Mouse (Mus musculus): Measurements from ENCODE around the gene Cdc42ep3.

The Cdc42ep3 gene

DNA sequence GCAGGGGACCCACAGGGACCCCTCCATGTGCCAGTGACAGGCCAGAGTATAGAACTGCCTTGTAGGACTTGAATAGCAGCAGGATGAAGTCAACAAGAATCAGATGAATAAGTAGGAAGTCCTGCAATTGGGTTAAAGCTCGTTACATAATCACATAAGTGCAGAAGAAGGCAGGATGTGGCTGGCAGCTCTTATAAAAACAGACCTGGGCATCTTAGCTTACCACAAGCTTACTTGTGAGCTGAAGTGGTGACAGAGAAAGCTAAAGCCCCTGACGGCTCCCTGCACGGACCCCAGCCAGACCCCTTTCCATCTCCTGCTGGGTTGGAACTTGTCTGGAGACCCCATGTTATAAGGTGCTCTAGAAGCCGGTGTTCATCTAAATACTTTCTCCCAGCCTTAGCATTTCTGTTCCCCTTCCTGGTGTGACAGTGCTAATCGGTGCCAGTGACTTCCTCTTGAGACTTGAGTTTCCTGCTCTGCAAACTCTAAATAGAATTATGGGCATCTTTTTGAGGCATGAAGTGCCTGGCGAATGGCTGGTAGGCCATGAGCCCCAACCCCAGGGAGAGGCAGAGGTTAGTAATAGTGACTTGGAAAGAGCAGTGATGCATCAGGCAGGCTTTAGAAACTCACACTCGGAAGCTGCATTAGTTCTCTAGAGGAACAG, 6.8 kb downstream of the Cdc42ep3 start:
- in situ Hi-C loops (cut with MboI; ENCODE audit: unreplicated experiment in 2 of 2): no loop called here

DNA sequence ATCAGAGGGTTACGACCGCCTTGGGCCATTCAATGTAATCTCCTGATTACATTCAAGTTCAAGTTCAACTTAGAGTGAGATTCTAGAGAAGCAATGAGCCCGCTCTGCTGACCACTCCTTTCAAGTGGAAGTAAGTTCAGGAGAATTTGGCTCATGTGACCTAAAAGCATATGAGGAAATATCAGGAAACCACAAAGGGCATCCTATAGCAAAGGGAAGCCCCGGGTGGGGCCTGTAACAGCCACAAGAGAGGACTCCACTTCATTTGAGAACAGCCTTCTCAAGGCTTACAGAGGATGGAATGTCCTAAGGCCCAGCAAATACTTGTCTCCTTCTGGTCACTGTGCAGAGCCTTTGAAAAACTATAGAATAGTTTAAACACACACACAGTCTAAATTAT, 7.6 kb downstream of the Cdc42ep3 start:
- in situ Hi-C loops (cut with MboI; ENCODE audit: unreplicated experiment in 2 of 2): no loop called here

DNA sequence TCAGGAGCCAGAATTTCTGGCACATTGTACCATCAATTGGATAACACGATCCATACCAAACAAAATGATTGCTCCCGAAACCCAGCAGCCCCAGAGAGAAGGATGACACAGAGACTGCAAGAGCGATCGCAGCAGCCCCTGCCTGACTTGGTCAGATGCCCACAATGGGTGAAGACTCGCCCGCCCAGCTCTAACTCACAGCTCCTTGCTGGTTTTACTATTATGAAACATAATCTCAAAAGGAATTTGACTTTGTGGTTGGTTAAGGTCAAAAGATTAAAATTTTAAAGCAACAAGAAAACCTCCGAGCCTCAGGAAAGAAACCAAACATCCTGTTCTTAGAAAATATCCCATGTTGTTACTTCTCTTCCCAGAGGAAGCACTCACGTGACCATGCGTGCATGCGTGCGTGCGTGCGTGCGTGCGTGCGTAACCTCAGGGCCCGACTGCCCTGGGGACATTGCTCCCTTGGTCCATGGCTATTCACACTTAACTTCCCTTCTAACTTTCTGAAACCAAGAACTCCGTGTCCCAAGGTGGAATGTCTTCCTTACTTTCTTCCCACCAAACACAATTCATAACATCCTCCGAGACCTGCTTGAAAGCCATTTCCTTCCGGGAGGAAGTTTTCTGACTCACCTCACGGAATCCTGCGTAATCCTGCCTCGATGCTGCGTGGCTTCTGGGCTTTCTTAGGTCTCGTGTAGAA, 9.7 kb downstream of the Cdc42ep3 start:
- in situ Hi-C loops (cut with MboI; ENCODE audit: unreplicated experiment in 2 of 2): no loop called here

DNA sequence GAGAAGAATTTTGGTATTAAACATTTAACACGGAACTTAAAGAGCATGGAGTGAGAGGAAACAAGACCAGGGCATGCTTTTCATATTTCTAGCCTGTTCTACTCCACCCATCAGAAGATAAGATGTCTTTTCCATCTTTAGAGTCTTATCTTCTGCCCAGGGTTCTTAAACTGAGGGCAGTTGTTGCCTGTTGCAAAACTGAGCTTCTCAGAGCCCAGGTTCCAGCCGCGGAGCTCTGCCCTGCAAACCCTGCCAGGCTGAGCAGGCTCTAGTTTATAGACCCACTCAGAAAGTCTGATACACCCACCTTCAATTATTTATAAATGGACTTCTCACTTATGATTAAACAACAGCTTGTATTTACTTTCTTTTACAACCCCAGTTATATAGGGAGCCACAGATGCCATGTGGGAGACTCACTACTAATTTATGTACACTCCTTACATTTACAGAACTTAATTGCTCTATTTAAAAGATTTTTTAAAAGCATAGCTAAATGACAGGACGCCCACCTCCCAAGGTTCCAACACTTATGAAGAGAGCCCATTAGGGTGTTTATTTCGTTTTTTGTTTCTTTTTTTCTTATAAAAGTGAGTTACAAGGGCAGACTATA, 11.5 kb downstream of the Cdc42ep3 start:
- in situ Hi-C loops (cut with MboI; ENCODE audit: unreplicated experiment in 2 of 2): no loop called here

DNA sequence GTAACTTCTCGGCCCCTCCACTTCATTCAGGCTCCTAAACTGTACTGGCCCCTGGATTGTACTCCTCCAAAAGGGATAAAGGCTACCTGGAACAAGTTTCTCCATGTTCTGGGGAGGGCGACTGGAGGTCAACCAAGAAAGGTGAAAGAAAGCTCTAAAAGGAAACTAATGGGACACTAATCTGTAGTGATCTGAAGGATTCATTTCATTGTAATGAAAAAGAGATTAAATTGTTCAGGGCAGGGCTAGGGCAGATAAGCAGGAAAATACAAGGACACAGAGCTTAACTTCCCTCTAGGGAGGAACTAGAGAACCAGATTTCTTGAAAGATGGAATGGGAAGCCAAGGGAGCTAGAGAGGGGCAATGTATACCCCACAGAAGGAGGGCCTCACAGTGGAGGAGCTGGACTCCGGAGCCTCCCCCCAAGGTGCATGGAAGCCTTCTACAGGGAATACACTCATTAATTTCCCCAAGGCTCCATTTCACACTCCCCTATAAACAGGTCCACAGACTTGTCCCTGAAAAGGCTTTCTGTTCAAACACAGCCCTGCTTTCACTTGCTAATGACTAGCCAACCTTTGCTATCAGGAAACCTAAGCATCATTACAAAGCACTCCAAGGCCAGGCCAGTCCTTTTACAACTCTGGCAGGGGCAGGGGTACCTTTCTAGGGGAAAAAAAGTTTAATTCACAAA, 12.1 kb downstream of the Cdc42ep3 start:
- in situ Hi-C loops (cut with MboI; ENCODE audit: unreplicated experiment in 2 of 2): no loop called here

DNA sequence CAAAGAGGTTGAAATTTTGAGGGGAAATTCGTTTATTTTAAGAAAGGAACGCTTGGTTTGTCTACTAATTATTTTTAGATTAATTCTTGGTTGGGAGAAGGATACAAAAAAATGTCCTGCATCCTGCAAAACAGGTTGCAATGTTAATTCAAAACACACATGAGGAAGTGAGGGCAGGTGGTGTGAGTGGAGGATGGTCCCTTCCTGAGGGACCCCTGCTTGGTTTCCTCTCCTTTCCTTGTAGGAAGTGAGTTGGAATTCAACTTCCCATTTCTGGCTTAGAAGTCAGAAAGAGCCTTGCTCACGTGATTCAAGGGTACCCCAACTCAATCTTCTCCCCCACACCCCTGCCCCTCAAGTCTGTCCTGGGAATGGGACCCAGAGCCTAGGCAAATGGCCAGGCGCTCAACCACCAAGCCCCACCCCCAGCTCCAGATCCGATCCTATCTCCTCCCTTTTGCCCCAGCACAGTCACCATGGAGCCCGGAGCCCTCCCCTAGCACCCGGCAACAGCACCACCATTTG, 12.9 kb downstream of the Cdc42ep3 start:
- in situ Hi-C loops (cut with MboI; ENCODE audit: unreplicated experiment in 2 of 2): no loop called here

DNA sequence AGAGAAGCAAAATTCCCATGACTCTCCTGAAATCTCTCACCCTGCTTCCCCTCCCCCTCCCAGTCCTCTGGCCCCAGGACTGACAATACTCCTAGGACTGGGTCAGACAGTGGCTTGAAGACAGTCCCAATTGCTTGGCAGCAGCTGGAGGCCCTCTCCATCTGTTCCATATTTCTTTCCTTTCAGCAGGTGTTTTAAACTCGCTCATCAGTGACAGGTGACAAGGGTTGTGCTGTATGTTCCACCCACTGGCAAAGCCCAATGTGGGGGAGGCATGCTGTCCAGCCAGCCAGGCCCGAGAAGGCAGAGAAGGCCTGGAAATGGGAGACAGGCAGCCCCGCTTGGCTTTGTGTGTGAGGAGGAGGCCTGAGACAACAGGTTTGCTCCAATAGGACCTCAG, 17.4 kb downstream of the Cdc42ep3 start:
- in situ Hi-C loops (cut with MboI; ENCODE audit: unreplicated experiment in 2 of 2): no loop called here

DNA sequence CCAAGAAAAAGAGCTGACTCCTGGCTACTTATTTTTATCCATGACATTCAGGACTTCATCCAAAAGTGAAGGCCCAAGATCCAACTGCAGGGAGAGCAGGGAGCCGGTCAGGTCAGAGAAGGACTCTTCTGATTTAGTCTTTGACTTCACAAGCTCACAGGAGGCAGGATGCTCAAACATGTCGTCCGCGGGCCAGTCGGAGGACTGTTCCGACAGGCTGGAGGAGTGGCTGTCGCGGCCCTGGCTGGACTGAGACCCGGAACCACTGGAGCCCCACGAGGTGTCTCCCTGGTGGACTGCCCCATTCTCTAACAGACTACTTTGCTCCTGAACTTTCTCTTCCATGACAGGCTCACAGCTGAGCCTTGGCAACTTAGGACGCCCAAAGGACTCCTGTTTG, 20.2 kb downstream of the Cdc42ep3 start:
- in situ Hi-C loops (cut with MboI; ENCODE audit: unreplicated experiment in 2 of 2): no loop called here

DNA sequence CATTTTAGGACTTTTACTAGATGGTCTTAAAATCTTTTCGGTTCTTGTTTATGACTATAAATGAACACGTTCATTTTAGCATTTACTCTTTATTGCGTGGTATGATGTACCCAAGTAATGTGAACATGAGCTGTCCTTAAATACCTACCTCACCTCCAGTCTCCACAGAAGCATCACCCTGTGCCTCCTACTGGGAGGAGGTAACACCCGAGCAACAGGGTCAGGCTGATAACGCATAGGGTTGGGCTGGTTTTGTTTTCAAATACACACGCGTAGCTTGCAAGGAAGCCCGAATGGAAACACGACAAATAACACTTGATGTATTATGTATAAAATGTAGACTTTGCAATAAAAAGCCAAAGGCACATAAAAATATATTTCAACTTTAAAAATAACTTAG, 21.2 kb downstream of the Cdc42ep3 start:
- in situ Hi-C loops (cut with MboI; ENCODE audit: unreplicated experiment in 2 of 2): no loop called here

DNA sequence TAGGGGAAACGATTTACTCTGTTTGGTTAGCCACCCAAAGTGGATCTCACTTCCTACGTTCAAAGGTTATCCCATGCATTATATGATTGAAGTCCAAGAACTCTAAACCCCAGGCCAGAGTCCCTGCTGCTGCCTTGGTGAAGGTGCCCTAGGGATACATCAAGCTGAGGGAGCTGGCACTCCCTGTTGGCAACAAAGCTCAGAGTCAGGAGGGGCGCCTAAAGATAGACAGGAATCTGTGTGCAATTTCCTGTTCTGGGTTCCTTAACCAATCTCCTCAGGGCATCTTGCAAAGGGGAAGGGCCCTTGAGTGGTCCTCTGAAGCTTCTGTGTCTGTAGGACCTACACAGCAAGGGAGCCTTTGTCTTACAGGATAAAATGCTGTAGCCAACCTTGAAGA, 22.0 kb downstream of the Cdc42ep3 start:
- in situ Hi-C loops (cut with MboI; ENCODE audit: unreplicated experiment in 2 of 2): no loop called here

DNA sequence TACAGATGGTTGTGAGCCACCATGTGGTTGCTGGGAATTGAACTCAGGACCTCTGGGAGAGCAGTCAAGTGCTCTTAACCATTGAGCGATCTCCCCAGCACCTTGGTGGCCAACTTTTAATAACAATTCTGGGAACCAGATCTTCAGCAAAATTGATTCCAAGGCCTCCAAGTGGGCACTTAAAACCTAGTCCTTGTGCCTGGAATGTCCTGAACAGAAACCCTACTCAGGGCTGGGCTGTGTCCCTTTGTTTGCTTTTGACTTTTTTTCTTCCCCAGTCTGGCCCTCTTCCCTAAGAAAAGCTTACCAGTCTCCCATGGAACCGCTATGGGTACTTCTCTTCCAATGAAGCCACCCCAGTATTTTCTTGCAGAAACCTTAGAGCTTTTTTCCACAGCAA, 24.5 kb downstream of the Cdc42ep3 start:
- in situ Hi-C loops (cut with MboI; ENCODE audit: unreplicated experiment in 2 of 2): no loop called here

DNA sequence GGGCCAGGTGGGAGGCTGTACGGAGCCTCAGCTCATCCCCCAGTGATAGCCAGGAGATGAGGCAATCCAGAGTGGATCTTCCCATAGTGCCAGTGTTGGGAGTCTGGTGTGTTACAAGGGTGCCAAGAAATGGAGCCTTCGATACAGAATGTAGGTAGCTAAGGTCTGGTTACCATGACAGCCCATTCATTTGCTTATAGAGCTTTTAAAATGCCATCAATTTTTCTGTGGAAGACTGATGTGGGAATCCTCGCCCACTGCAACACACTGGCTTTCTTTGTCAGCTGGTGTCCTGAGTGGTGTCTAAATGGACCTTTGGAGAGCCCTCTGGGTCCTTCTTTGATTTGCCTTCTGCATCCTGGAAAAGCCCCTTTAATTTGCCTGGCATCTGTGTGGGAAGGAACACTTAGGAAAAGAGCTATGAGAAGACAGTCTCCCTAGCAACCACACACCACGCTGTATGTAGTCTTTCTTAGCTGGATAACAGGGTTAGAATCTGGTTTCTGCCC, 28.0 kb downstream of the Cdc42ep3 start:
- in situ Hi-C loops (cut with MboI; ENCODE audit: unreplicated experiment in 2 of 2): no loop called here

DNA sequence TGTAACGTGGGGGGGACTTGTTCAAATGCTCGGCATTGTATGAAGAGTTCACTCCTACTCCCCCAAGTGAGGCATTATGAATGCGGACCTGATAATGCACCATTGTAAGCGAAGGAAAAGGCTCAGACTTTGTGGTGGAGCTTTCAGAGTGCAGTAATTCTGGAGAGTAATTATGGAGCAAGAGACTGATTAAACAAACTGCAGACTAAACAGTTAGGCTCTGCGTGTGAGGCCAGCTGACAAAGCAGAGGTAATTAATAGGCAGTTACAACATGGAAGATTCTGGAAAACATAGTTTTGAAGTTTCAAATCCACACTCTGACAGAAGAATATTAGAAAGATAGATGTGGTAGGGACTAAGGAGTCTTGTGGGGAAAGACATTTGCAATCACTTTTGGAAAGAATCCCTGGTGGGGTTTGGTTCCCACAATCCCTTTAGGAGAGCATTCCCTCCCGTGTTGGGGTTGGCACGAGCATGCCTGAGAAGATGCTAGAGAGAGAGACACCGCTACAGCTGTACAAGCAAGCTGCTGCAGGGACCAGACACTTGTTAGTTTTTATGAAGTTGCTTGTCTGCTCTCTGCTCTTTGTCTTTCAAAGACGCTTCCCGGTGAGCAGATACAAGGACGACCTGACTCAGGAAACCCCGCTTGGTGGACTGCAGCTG, 37.7 kb downstream of the Cdc42ep3 start:
- in situ Hi-C loops (cut with MboI; ENCODE audit: unreplicated experiment in 2 of 2): no loop called here

DNA sequence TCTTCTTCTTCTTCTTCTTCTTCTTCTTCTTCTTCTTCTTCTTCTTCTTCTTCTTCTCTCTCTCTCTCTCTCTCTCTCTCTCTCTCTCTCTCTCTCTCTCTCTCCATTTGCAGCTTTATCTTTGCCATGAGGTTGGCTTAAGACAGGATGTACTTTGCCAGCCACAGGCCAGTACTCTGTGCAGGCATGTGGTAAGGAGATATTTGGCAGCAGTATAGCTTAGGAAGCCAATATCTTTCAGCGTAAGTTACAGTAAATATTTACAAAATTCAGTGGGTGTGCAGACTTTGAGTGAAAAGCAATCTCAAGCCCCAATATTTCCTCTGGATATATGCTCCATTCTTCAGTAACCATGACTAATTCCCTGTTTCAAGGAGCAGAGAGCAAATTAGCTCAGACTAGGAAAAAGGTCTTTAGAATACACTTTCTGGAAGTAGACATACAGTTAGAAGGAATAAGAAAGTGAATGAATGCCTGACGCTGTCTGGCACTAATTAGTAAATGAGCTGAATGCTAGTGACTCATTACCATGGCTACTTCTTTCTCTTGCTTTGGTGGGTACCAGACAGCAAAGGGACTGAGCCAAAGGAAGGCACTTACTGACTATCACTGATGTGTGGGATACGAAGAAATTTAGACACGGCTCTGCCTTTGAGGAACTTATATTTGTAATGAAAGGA, 39.3 kb downstream of the Cdc42ep3 start:
- in situ Hi-C loops (cut with MboI; ENCODE audit: unreplicated experiment in 2 of 2): no loop called here

DNA sequence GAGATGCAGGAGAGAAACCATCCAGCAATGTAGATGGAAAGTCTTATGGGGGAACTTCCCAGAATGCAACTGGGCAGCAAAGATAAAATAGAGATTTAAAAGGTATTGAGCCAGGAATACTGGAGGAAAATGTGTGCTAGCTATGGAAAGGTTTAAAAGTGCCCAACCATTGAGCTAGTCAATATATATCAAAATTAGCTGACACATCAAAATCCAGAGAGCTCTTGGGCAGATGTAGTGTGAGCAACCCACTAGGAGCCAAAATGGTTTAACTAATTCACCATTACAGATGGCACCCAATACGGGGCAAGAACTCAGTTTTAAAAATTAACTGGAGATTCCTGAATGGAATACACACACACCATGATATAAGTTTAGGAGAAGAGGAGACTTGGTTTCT, 44.4 kb downstream of the Cdc42ep3 start:
- in situ Hi-C loops (cut with MboI; ENCODE audit: unreplicated experiment in 2 of 2): no loop called here

DNA sequence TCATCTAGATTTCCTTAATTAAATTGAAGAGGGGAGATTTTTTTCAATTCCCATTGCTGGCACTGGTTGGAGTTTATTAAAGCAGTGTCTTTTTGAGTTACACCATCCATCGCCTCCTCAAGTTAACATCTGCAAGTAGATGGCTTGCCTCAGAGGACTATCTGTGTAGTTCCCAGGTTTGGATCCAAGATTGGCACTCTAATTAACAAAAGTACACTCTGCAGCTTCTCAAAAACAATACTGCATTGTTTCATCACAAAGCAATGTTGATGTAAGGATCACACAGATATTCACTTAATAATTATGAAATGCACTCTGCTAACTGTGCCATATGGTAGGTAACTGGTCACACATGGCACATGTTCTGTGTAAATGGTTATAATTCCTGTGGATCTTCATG, 45.4 kb downstream of the Cdc42ep3 start:
- in situ Hi-C loops (cut with MboI; ENCODE audit: unreplicated experiment in 2 of 2): no loop called here

DNA sequence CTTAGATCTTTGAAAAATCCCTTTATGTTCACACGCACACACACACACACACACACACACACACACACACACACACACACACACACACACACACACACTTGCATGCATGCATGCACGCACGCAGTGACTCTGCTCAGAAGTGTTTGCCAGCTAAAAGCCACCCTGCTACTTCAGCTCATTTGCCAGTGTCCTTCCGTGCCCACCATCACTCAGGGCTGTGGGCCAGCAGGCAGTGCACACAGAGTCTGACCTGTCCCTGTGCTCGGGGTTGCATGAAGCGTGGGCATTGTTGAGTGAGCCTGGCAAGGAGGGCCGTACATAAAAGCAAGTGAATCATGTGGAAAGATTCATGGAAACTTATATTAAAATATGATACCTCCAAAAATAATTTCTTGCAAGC, 49.2 kb downstream of the Cdc42ep3 start:
- in situ Hi-C loops (cut with MboI; ENCODE audit: unreplicated experiment in 2 of 2): no loop called here

DNA sequence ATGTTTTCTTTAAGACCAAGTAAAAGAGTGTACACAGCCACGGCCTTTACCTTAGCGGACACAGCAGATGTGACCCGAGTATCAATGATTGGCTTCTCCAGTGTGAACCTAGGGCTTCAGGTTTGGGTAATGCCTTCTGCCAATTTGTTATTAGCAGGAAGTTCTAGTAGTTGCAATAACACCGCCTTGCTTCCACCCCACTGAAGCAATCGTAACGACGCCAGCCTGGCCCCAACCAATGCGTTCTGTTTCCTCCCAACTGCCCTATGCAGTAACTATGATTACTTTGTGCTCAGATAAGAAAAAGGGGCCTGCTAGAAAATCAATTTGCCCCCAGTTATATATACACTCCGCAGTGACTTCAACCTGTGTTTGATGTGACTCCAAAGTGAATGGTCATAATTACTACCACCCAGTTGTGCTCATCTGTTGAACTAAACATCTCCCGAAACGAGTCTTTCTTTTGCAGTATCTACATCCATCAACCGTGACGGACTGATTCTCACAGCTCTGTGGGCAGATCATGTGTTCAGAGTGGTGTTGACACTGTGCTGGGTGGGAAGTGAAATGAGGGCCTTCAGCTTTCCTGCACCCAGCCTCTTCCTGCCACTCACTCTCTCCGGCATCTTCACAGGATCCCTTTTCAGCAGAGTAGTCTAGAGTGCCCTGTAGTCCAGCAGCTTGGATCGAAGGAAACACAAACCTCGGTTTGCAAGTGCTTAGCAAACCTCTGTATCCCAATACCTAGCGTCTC, 51.0 kb downstream of the Cdc42ep3 start:
- in situ Hi-C loops (cut with MboI; ENCODE audit: unreplicated experiment in 2 of 2): no loop called here

DNA sequence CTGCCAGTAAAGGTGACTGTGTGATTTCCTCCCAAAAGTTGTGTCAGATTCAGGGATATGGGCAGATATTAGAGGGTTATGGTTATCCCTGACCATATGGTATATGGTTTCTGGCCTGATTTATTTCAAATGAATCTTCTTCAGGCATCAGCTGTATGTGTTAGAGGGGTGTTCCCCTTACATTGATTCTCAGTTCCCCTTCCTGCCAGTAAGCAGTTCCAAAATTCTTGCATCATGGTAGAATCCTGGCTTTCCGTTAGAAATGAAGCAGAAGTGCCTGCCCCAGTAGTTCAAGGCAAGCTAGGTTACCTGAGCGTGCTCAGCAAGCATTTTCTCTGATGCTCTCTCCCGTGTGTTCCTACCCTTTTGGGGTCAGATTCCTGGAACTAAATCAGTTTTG, 51.7 kb downstream of the Cdc42ep3 start:
- in situ Hi-C loops (cut with MboI; ENCODE audit: unreplicated experiment in 2 of 2): no loop called here
